Mouse (Mus musculus) forebrain, embryonic 14.5 days (tissue): Measurements from ENCODE around the gene Msmo1. TPM values are rescaled to one million over a fixed set of nuclear protein-coding genes. Genes with fewer than 3 reads are reported as not detected.

Experiments
- ATAC-seq: fragments of 200-750 bp; cut with Nextera tagmentation; 2 replicates; pipeline ENCODE4 v1.8.0; 2017; ENCODE audit warnings: mild to moderate bottlenecking, moderate library complexity
- DNase-seq: peaks from one replicate; pipeline ENCODE4 v3.0.0-alpha.2; 2015; ENCODE audit warnings: low spot score
- H3K27ac ChIP-seq: fragments of 300-500 bp; sonication (generic); 2 replicates; pipeline ENCODE4 v1.5.1; 2014; ENCODE audit warnings: low read depth, mild to moderate bottlenecking, control low read depth, low read length, moderate library complexity
- H3K27me3 ChIP-seq: fragments of 300-500 bp; sonication (generic); replicated peaks from 2 replicates; pipeline ENCODE4 v1.6.1; 2014; ENCODE audit warnings: low read length, control low read depth, mixed read lengths; ENCODE audit not compliant: control insufficient read depth, insufficient read depth
- H3K36me3 ChIP-seq: fragments of 300-500 bp; sonication (generic); 2 replicates; pipeline ENCODE4 v1.6.1; 2014; ENCODE audit warnings: low read length, control low read depth; ENCODE audit not compliant: control insufficient read depth, insufficient read depth
- H3K4me1 ChIP-seq: fragments of 300-500 bp; sonication (generic); 2 replicates; pipeline ENCODE4 v1.6.1; 2014; ENCODE audit warnings: antibody characterized with exemption, low read length, control low read depth; ENCODE audit not compliant: control insufficient read depth, insufficient read depth
- H3K4me2 ChIP-seq: fragments of 300-500 bp; sonication (generic); 2 replicates; pipeline ENCODE4 v1.6.1; 2014; ENCODE audit warnings: mild to moderate bottlenecking, control low read depth, low read length
- H3K4me3 ChIP-seq: fragments of 300-500 bp; sonication (generic); 2 replicates; pipeline ENCODE4 v1.5.1; 2014; ENCODE audit warnings: low read depth, low read length, control low read depth
- H3K9ac ChIP-seq: fragments of 300-500 bp; sonication (generic); 2 replicates; pipeline ENCODE4 v1.6.1; 2014; ENCODE audit warnings: mild to moderate bottlenecking, low read length, control low read depth, moderate library complexity
- H3K9me3 ChIP-seq: fragments of 300-500 bp; sonication (generic); replicated peaks from 2 replicates; pipeline ENCODE4 v1.6.1; 2016; ENCODE audit warnings: low read length, control low read depth, mixed read lengths; ENCODE audit not compliant: control insufficient read depth
- WGBS: fragments of 180-500 bp; shearing (Covaris S2); extraction: QIAGEN DNeasy Blood & Tissue Kit; methylation state at CpG from one replicate; pipeline ENCODE4 v1.1.7; 2014; 5-methylcytosine and 5-hydroxymethylcytosine counted together
- polyA plus RNA-seq: library from polyadenylated mRNA; unstranded; fragments of >200 nt; fragmentation: Nextera tagmentation; extraction: Ambion mirVana; gene quantifications from 2 replicates; pipeline ENCODE4 v1.2.1, GENCODE M21; 2014

The Msmo1 gene
- polyA plus RNA-seq, 1 experiment from 2014 or later: 172 TPM

DNA sequence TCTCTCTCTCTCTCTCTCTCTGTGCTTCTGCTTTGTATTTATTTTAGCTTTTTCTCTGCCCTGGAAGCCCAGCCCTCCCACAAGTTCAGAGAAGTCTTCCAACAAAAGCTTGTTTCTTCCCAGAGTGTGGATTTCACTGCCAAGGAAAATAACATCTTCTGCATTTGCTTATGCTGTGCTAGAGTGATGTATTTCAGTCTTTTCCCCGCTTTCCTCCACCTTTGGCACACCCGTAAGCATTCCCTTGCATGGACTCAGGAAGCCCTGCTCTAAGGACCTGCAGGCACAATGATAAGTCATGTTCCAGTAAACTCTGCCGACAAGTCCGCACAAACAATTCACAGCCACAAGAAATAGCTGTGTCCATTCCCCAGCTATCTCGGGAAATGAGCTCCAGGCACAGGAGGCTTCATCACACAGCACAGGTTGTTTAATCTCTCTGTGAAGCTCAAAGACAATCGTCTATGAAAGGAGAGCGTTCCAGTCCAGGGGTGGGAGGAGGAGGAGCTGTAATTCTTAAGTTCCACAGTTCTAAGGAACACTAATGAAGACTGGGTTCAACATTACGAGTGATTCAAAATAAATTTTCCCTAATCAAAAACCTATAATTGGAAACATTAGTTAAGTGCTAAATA lies 58.5 kb downstream of the Msmo1 start:
- H3K9me3 ChIP-seq: no peaks in the 10 kb centered on the region
- no peak for ATAC-seq
- no peaks in the 10 kb centered on the region for H3K27me3 ChIP-seq
- no peak overlapping the region for H3K9ac ChIP-seq
- no peak overlapping the region for H3K27ac ChIP-seq
- DNase-seq: no peak
- 77% methylated on average over 8 of the region's 8 CpGs for WGBS
- no peaks in the 10 kb centered on the region for H3K4me1 ChIP-seq
- H3K4me2 ChIP-seq: no peak overlapping the region
- H3K36me3 ChIP-seq: no peaks in the 10 kb centered on the region
- no peak overlapping the region for H3K4me3 ChIP-seq

GRCm38 (mm10) chr8:64672920-64673319 lies 60.7 kb downstream of the Msmo1 start:
- no peak overlapping the region for H3K9ac ChIP-seq
- H3K4me3 ChIP-seq: no peak overlapping the region
- ATAC-seq: no peak
- H3K36me3 ChIP-seq: no peaks in the 10 kb centered on the region
- 66% methylated on average over 2 of the region's 2 CpGs for WGBS
- H3K9me3 ChIP-seq: no peaks in the 10 kb centered on the region
- no peaks in the 10 kb centered on the region for H3K4me1 ChIP-seq
- H3K27me3 ChIP-seq: no peaks in the 10 kb centered on the region
- no peak overlapping the region for H3K4me2 ChIP-seq
- no peak overlapping the region for H3K27ac ChIP-seq
- DNase-seq: no peak

GRCm38 (mm10) chr8:64671937-64672336 lies 61.7 kb downstream of the Msmo1 start:
- Histone ChIP-seq H3K9me3 (no peaks in the 10 kb centered on the region), H3K4me1 (no peaks in the 10 kb centered on the region), H3K36me3 (no peaks in the 10 kb centered on the region), H3K27ac (no peak overlapping the region), H3K4me3 (no peak overlapping the region), H3K27me3 (no peaks in the 10 kb centered on the region), H3K9ac (no peak overlapping the region), H3K4me2 (no peak overlapping the region)
- ATAC-seq (peak; percentile 62; the same call in 1 of the 2 replicates), DNase-seq (no peak)
- 35% methylated on average over 1 of the region's 1 CpGs for WGBS

Other genes starting within 250 kb of the Msmo1 start
- 438 and 505 TPM in 2 replicates for gene Cpe, start 40.7 kb downstream of the Msmo1 start, polyA plus RNA-seq
- 16.3 and 20.6 TPM in 2 replicates for gene Klhl2, start 116.2 kb upstream of the Msmo1 start, polyA plus RNA-seq
- 24.0 and 26.2 TPM in 2 replicates for gene Tmem192, start 213.4 kb upstream of the Msmo1 start, polyA plus RNA-seq